26 mouse cellular contexts compared by ENCODE assay signal in the genomic region with DNA sequence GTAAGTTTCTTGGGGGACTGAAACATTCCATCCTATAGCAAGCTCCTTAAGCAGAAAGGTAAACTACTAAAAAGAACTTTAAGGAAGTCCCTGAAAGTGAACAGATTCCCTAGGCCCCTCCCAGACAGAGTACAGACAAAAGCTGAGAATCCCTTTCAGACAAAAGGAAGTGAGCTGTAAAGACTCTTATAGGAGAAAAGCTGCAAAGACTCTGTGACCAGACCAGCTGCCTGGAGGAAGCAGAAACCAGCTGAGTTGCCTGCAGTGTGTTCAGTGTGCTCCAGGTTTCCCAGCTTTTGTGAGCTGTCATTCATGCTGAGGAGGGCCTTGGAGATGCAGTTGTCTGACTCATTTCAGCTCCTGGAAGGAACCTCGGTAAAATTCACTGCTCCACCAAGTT. TPM values are rescaled to one million over a fixed set of nuclear protein-coding genes. Genes with fewer than 3 reads are reported as not detected.
DNase-seq lines count a peak whose midpoint lies in the region; ATAC-seq lines count a peak whose summit lies in the region.
"Had no signal": no experiment of that assay in that cellular context is flagged by ENCODE, and none has a peak within 500 bp of the region (broad histone marks: within the 10 kb centered on the region; RNA-seq: fewer than 3 reads in every experiment).

No protein-coding gene starts in this region.

- H3K4me3 ChIP-seq in embryonic facial prominence, embryonic 14.5 days (ENCODE audit: low read depth, low read length), result no peak overlapping the region
- H3K4me3 ChIP-seq in embryonic facial prominence, embryonic 10.5 days, result no peak overlapping the region
- H3K4me3 ChIP-seq in lung, embryonic 16.5 days (ENCODE audit: low read length), result no peak overlapping the region
- no peak overlapping the region for H3K4me3 ChIP-seq in hindbrain, embryonic 13.5 days
- H3K4me3 ChIP-seq: embryonic facial prominence, embryonic 15.5 days; heart, embryonic 10.5 days; intestine, embryonic 15.5 days; midbrain, embryonic 12.5 days; neural tube, embryonic 15.5 days had no signal

- H3K4me2 ChIP-seq in embryonic facial prominence, embryonic 14.5 days (ENCODE audit: low read depth, low read length), result no peak overlapping the region
- H3K4me2 ChIP-seq in lung, embryonic 16.5 days (ENCODE audit: low read depth, low read length), result no peak overlapping the region
- H3K4me2 ChIP-seq in hindbrain, embryonic 13.5 days, result no peak overlapping the region
- H3K4me2 ChIP-seq: embryonic facial prominence, embryonic 15.5 days; intestine, embryonic 15.5 days; midbrain, embryonic 12.5 days; neural tube, embryonic 15.5 days had no signal

- WGBS in embryonic facial prominence, embryonic 14.5 days, result 47% methylated on average over 1 of the region's 1 CpGs
- WGBS in embryonic facial prominence, embryonic 10.5 days, result 63% methylated on average over 1 of the region's 1 CpGs
- 46% methylated on average over 1 of the region's 1 CpGs for WGBS in lung, embryonic 16.5 days
- WGBS in hindbrain, embryonic 13.5 days, result 55% methylated on average over 1 of the region's 1 CpGs

- ATAC-seq in embryonic facial prominence, embryonic 14.5 days (ENCODE audit: low read depth), result peak; percentile 60; the same call in 1 of the 2 replicates
- 0 out of 2 replicates have a peak, but pooled peaks have one; percentile 12 for ATAC-seq in lung, embryonic 16.5 days (ENCODE audit: low read depth)
- peak; percentile 70 for ATAC-seq in granulocyte monocyte progenitor cell, adult 5-6 weeks (replicated peaks; ENCODE audit: poor library complexity, severe bottlenecking)
- no peak for ATAC-seq in hindbrain, embryonic 13.5 days (ENCODE audit: low FRiP score)
- ATAC-seq: forebrain, embryonic 16.5 days; hindbrain, embryonic 16.5 days; intestine, embryonic 15.5 days had no signal

- no peaks in the 10 kb centered on the region for H3K9me3 ChIP-seq in embryonic facial prominence, embryonic 14.5 days (ENCODE audit: control insufficient read depth, low read length)
- H3K9me3 ChIP-seq in embryonic facial prominence, embryonic 10.5 days, result no peaks in the 10 kb centered on the region
- H3K9me3 ChIP-seq in lung, embryonic 16.5 days (ENCODE audit: control insufficient read depth, low read length), result no peaks in the 10 kb centered on the region
- H3K9me3 ChIP-seq in hindbrain, embryonic 13.5 days, result no peaks in the 10 kb centered on the region
- H3K9me3 ChIP-seq: embryonic facial prominence, embryonic 15.5 days; heart, embryonic 10.5 days; intestine, embryonic 15.5 days; midbrain, embryonic 12.5 days; neural tube, embryonic 15.5 days had no signal

- peak; percentile 2 for DNase-seq in embryonic facial prominence, embryonic 14.5 days (ENCODE audit: low spot score)
- no peak for DNase-seq in embryonic facial prominence, embryonic 10.5 days (ENCODE audit: low spot score)
- DNase-seq in lung, postnatal 4 days, result no peak
- DNase-seq in Muller cell, postnatal 12 days (ENCODE audit: inconsistent ontology term), result peak; percentile 6
- DNase-seq in frontal cortex, postnatal 10 days (ENCODE audit: low spot score in 2 of 2), result no peak
- DNase-seq: adrenal gland, adult 8-10 months; B cell, adult 2 months; cerebellum, adult 11-12 months; cerebellum, postnatal 10 days; embryo, embryonic 11 days; gastrocnemius, postnatal 36 days; kidney, postnatal 10 days; lung, postnatal 36 days; thymus, adult 18-20 months; thymus, postnatal 36 days had no signal

- H3K27ac ChIP-seq in embryonic facial prominence, embryonic 14.5 days (replicated peaks; ENCODE audit: low read depth, low read length), result no peak overlapping the region
- no peak overlapping the region for H3K27ac ChIP-seq in embryonic facial prominence, embryonic 10.5 days (replicated peaks)
- H3K27ac ChIP-seq in lung, embryonic 16.5 days (ENCODE audit: low read length), result peak overlapping the region; percentile 33
- H3K27ac ChIP-seq in hindbrain, embryonic 13.5 days, result no peak overlapping the region
- H3K27ac ChIP-seq: embryonic facial prominence, embryonic 15.5 days; heart, embryonic 10.5 days; intestine, embryonic 15.5 days; midbrain, embryonic 12.5 days; neural tube, embryonic 15.5 days had no signal

- H3K36me3 ChIP-seq in embryonic facial prominence, embryonic 14.5 days (ENCODE audit: control insufficient read depth, insufficient read depth, low read length), result peaks cover 40% of the 10 kb centered on the region
- H3K36me3 ChIP-seq in embryonic facial prominence, embryonic 10.5 days (replicated peaks), result peaks cover 81% of the 10 kb centered on the region
- H3K36me3 ChIP-seq in lung, embryonic 16.5 days (ENCODE audit: control insufficient read depth, insufficient read depth, low read length), result peaks cover 14% of the 10 kb centered on the region
- H3K36me3 ChIP-seq in hindbrain, embryonic 13.5 days, result peaks cover 15% of the 10 kb centered on the region

- no peak overlapping the region for H3K9ac ChIP-seq in embryonic facial prominence, embryonic 14.5 days (ENCODE audit: low read depth, low read length)
- H3K9ac ChIP-seq in lung, embryonic 16.5 days (ENCODE audit: low read length), result no peak overlapping the region
- H3K9ac ChIP-seq in hindbrain, embryonic 13.5 days, result no peak overlapping the region
- H3K9ac ChIP-seq: embryonic facial prominence, embryonic 15.5 days; intestine, embryonic 15.5 days; midbrain, embryonic 12.5 days; neural tube, embryonic 15.5 days had no signal

- H3K27me3 ChIP-seq in embryonic facial prominence, embryonic 14.5 days (replicated peaks; ENCODE audit: control insufficient read depth, insufficient read depth, low read length), result no peaks in the 10 kb centered on the region
- H3K27me3 ChIP-seq in embryonic facial prominence, embryonic 10.5 days (replicated peaks; ENCODE audit: low read depth, poor library complexity, severe bottlenecking), result no peaks in the 10 kb centered on the region
- no peaks in the 10 kb centered on the region for H3K27me3 ChIP-seq in lung, embryonic 16.5 days (ENCODE audit: control insufficient read depth, insufficient read depth, low read depth, low read length)
- H3K27me3 ChIP-seq in hindbrain, embryonic 13.5 days, result no peaks in the 10 kb centered on the region
- H3K27me3 ChIP-seq: CH12.LX; embryonic facial prominence, embryonic 15.5 days; intestine, embryonic 15.5 days; midbrain, embryonic 12.5 days; neural tube, embryonic 15.5 days had no signal

- 0 out of 2 replicates have a peak, but pooled peaks cover 4% of the 10 kb centered on the region for H3K4me1 ChIP-seq in embryonic facial prominence, embryonic 14.5 days (ENCODE audit: control insufficient read depth, insufficient read depth, low read length)
- H3K4me1 ChIP-seq in embryonic facial prominence, embryonic 10.5 days, result peaks cover 9% of the 10 kb centered on the region; the same call in 1 of the 2 replicates
- peaks cover 2% of the 10 kb centered on the region; the same call in 1 of the 2 replicates for H3K4me1 ChIP-seq in lung, embryonic 16.5 days (replicated peaks; ENCODE audit: control insufficient read depth, insufficient read depth, low read length)
- peaks cover 7% of the 10 kb centered on the region for H3K4me1 ChIP-seq in hindbrain, embryonic 13.5 days (replicated peaks)
- H3K4me1 ChIP-seq: heart, embryonic 10.5 days; intestine, embryonic 15.5 days had no signal

RNA-seq across cellular contexts. Expression of a gene that starts 5.1 kb away (rescaled TPM):
- polyA plus RNA-seq in embryonic facial prominence, embryonic 14.5 days (2014; fragmentation: Nextera tagmentation; extraction: Ambion mirVana), result 36.6 and 37.4 TPM in 2 replicates
- polyA plus RNA-seq in embryonic facial prominence, embryonic 10.5 days (2016; fragmentation: Nextera tagmentation; extraction: Ambion mirVana), result 60.8 and 65.3 TPM in 2 replicates
- 40.3 and 43.2 TPM in 2 replicates for polyA plus RNA-seq in lung, embryonic 16.5 days (2015; fragmentation: Nextera tagmentation; extraction: Ambion mirVana)
- total RNA-seq in granulocyte monocyte progenitor cell, adult 5-6 weeks (2014; fragmentation: Nextera tagmentation), result 36.1 and 51.2 TPM in 2 replicates
- 78.3 and 91.5 TPM in 2 replicates for total RNA-seq in granulocyte monocyte progenitor cell, adult 5-6 weeks (2017)
- polyA plus RNA-seq in hindbrain, embryonic 13.5 days (2015; fragmentation: Nextera tagmentation; extraction: Ambion mirVana), result 14.8 and 16.5 TPM in 2 replicates

RNA-seq across cellular contexts. Expression of a gene that starts 5.2 kb away (rescaled TPM):
- polyA plus RNA-seq in embryonic facial prominence, embryonic 14.5 days (2014; fragmentation: Nextera tagmentation; extraction: Ambion mirVana), result 12.9 and 13.1 TPM in 2 replicates
- polyA plus RNA-seq in embryonic facial prominence, embryonic 10.5 days (2016; fragmentation: Nextera tagmentation; extraction: Ambion mirVana), result 9.1 and 9.5 TPM in 2 replicates
- polyA plus RNA-seq in lung, embryonic 16.5 days (2015; fragmentation: Nextera tagmentation; extraction: Ambion mirVana), result 12.5 and 13.3 TPM in 2 replicates
- total RNA-seq in granulocyte monocyte progenitor cell, adult 5-6 weeks (2014; fragmentation: Nextera tagmentation), result 16.3 and 31.2 TPM in 2 replicates
- total RNA-seq in granulocyte monocyte progenitor cell, adult 5-6 weeks (2017), result 5.1 and 7.3 TPM in 2 replicates
- polyA plus RNA-seq in hindbrain, embryonic 13.5 days (2015; fragmentation: Nextera tagmentation; extraction: Ambion mirVana), result 6.8 and 7.4 TPM in 2 replicates

RNA-seq across cellular contexts. Expression of a gene that starts 49.5 kb away (rescaled TPM):
- 14.8 and 15.0 TPM in 2 replicates for polyA plus RNA-seq in embryonic facial prominence, embryonic 14.5 days (2014; fragmentation: Nextera tagmentation; extraction: Ambion mirVana)
- 7.3 and 8.1 TPM in 2 replicates for polyA plus RNA-seq in embryonic facial prominence, embryonic 10.5 days (2016; fragmentation: Nextera tagmentation; extraction: Ambion mirVana)
- polyA plus RNA-seq in lung, embryonic 16.5 days (2015; fragmentation: Nextera tagmentation; extraction: Ambion mirVana), result 3.7 and 4.3 TPM in 2 replicates
- 0.49 and 2.3 TPM in 2 replicates for total RNA-seq in granulocyte monocyte progenitor cell, adult 5-6 weeks (2014; fragmentation: Nextera tagmentation)
- 1.2 and 1.5 TPM in 2 replicates for total RNA-seq in granulocyte monocyte progenitor cell, adult 5-6 weeks (2017)
- polyA plus RNA-seq in hindbrain, embryonic 13.5 days (2015; fragmentation: Nextera tagmentation; extraction: Ambion mirVana), result 34.7 and 35.2 TPM in 2 replicates

Comparison
In these comparisons a context has a peak if more than half of its experiments do, and no peak if none do; other contexts are left out.
1. DNase-seq: peak in embryonic facial prominence, embryonic 14.5 days (single experiment) and Muller cell, postnatal 12 days (single experiment); none in embryonic facial prominence, embryonic 10.5 days (single experiment), lung, postnatal 4 days (0 of 2) and frontal cortex, postnatal 10 days (0 of 2).